Mouse (Mus musculus): ENCODE results near the gene Hk2. TPM values are rescaled to one million over a fixed set of nuclear protein-coding genes. Genes with fewer than 3 reads are reported as not detected.

Gene Hk2
- 1 to 10 TPM; 3.9 to 9.0 (median 4.5) TPM for polyA plus RNA-seq (2017; shearing (Covaris generic))

- peak; percentile 81 for ATAC-seq
These were observed at the start of gene Hk2 for GRCm38 (mm10) chr6:82774321-82774764. Gene Hk2 (minus strand): TSS chr6:82774454.

GRCm38 (mm10) chr6:82821758-82822253 lies 47.6 kb upstream of the Hk2 start:
- no peak for ATAC-seq

GRCm38 (mm10) chr6:82820716-82821115 lies 46.5 kb upstream of the Hk2 start:
- ATAC-seq, result no peak

GRCm38 (mm10) chr6:82814821-82815220 lies 40.6 kb upstream of the Hk2 start:
- ATAC-seq, result no peak

- ATAC-seq, result no peak
These were observed 33.9 kb upstream of the Hk2 start for GRCm38 (mm10) chr6:82807984-82808700.

GRCm38 (mm10) chr6:82806971-82807370 lies 32.7 kb upstream of the Hk2 start:
- no peak for ATAC-seq

- no peak for ATAC-seq
These were observed 32.2 kb upstream of the Hk2 start for GRCm38 (mm10) chr6:82806503-82806902.

- ATAC-seq, result no peak
These were observed 31.6 kb upstream of the Hk2 start for GRCm38 (mm10) chr6:82805894-82806293.

- no peak for ATAC-seq
These were observed 30.7 kb upstream of the Hk2 start for GRCm38 (mm10) chr6:82804984-82805383.

- ATAC-seq, result no peak
These were observed 24.0 kb upstream of the Hk2 start for GRCm38 (mm10) chr6:82798202-82798737.

- no peak for ATAC-seq
These were observed 23.1 kb upstream of the Hk2 start for GRCm38 (mm10) chr6:82797300-82797839.

GRCm38 (mm10) chr6:82790864-82791263 lies 16.6 kb upstream of the Hk2 start:
- no peak for ATAC-seq

GRCm38 (mm10) chr6:82783906-82784305 lies 9.7 kb upstream of the Hk2 start:
- no peak for ATAC-seq

- no peak for ATAC-seq
These were observed 6.6 kb upstream of the Hk2 start for GRCm38 (mm10) chr6:82780802-82781393.

GRCm38 (mm10) chr6:82780369-82780768 lies 6.1 kb upstream of the Hk2 start:
- ATAC-seq, result no peak

GRCm38 (mm10) chr6:82777124-82777654 lies 2.9 kb upstream of the Hk2 start:
- ATAC-seq, result no peak

GRCm38 (mm10) chr6:82775386-82775785 lies 1.1 kb upstream of the Hk2 start:
- peak; percentile 56 for ATAC-seq

- peak; percentile 25 for ATAC-seq
These were observed 758 bp downstream of the Hk2 start for GRCm38 (mm10) chr6:82773261-82774131.

GRCm38 (mm10) chr6:82772451-82773101 lies 1.7 kb downstream of the Hk2 start:
- ATAC-seq, result no peak

- peak; percentile 20 for ATAC-seq
These were observed 2.3 kb downstream of the Hk2 start for GRCm38 (mm10) chr6:82771981-82772409.

GRCm38 (mm10) chr6:82771059-82771458 lies 3.2 kb downstream of the Hk2 start:
- no peak for ATAC-seq

- no peak for ATAC-seq
These were observed 4.0 kb downstream of the Hk2 start for GRCm38 (mm10) chr6:82770286-82770685.
